Mouse (Mus musculus): Measurements from ENCODE around the gene Atp13a2. TPM values are rescaled to one million over a fixed set of nuclear protein-coding genes. Genes with fewer than 3 reads are reported as not detected.

Gene Atp13a2
- polyA plus RNA-seq, 1 experiment from 2014 or later, result 36.0 TPM

- no peak for ATAC-seq (ENCODE audit: insufficient number of reproducible peaks, insufficient read depth, low FRiP score, low read depth)
- Histone ChIP-seq H3K27me3 (ENCODE audit: control insufficient read depth, insufficient read depth, low read length) (no peaks in the 10 kb centered on the region), H3K4me1 (ENCODE audit: control insufficient read depth, insufficient read depth, low read length) (peaks cover 7% of the 10 kb centered on the region; the same call in 1 of the 2 replicates), H3K27ac (ENCODE audit: low read length) (no peak overlapping the region), H3K9me3 (ENCODE audit: control insufficient read depth, low read depth, low read length) (no peaks in the 10 kb centered on the region), H3K36me3 (ENCODE audit: control insufficient read depth, insufficient read depth, low read length) (peaks cover 30% of the 10 kb centered on the region), H3K9ac (replicated peaks; ENCODE audit: low read depth, low read length) (no peak overlapping the region), H3K4me2 (replicated peaks; ENCODE audit: low read depth, low read length) (no peak overlapping the region), H3K4me3 (ENCODE audit: low read depth, low read length) (no peak overlapping the region)
- 84% methylated on average over 11 of the region's 11 CpGs for WGBS
Observed at GRCm38 (mm10) chr4:140967386-140968159, 19.1 kb upstream of the Atp13a2 start.

GRCm38 (mm10) chr4:140971691-140972090 is 15.0 kb upstream of the Atp13a2 start:
- H3K4me3 ChIP-seq (ENCODE audit: low read depth, low read length), result no peak overlapping the region
- ATAC-seq (ENCODE audit: insufficient number of reproducible peaks, insufficient read depth, low FRiP score, low read depth), result no peak
- no peak overlapping the region for H3K27ac ChIP-seq (ENCODE audit: low read length)
- H3K36me3 ChIP-seq (ENCODE audit: control insufficient read depth, insufficient read depth, low read length), result peaks cover 57% of the 10 kb centered on the region
- H3K4me2 ChIP-seq (replicated peaks; ENCODE audit: low read depth, low read length), result no peak overlapping the region
- no peaks in the 10 kb centered on the region for H3K4me1 ChIP-seq (ENCODE audit: control insufficient read depth, insufficient read depth, low read length)
- no peaks in the 10 kb centered on the region for H3K27me3 ChIP-seq (ENCODE audit: control insufficient read depth, insufficient read depth, low read length)
- no peaks in the 10 kb centered on the region for H3K9me3 ChIP-seq (ENCODE audit: control insufficient read depth, low read depth, low read length)
- no peak overlapping the region for H3K9ac ChIP-seq (replicated peaks; ENCODE audit: low read depth, low read length)
- 86% methylated on average over 13 of the region's 13 CpGs for WGBS

DNA sequence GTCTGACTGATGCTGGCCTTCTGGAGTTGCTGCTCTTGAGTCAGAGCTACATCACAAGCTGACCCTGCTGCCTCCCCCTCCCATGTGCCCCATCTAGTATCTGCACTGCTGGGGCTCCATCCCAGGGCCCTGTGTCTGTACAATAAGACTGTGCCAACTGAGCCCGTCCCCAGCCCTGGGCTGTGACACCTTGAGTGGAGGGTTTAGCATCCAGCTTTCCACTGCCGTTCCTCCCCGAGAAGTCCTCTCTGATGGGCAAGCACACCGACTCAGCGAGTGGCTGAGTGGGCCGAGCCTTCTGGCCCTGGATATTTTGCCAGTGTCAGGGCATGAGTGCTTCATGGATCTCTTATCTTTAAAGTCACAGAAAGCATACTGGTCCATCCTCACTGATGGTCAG is 12.3 kb upstream of the Atp13a2 start:
- 96% methylated on average over 6 of the region's 6 CpGs for WGBS
- Histone ChIP-seq H3K9me3 (ENCODE audit: control insufficient read depth, low read depth, low read length) (no peaks in the 10 kb centered on the region), H3K36me3 (ENCODE audit: control insufficient read depth, insufficient read depth, low read length) (peaks cover 61% of the 10 kb centered on the region), H3K4me2 (replicated peaks; ENCODE audit: low read depth, low read length) (no peak overlapping the region), H3K9ac (replicated peaks; ENCODE audit: low read depth, low read length) (no peak overlapping the region), H3K27ac (ENCODE audit: low read length) (no peak overlapping the region), H3K27me3 (ENCODE audit: control insufficient read depth, insufficient read depth, low read length) (no peaks in the 10 kb centered on the region), H3K4me1 (ENCODE audit: control insufficient read depth, insufficient read depth, low read length) (peaks cover 6% of the 10 kb centered on the region; the same call in 1 of the 2 replicates), H3K4me3 (ENCODE audit: low read depth, low read length) (no peak overlapping the region)
- ATAC-seq (ENCODE audit: insufficient number of reproducible peaks, insufficient read depth, low FRiP score, low read depth), result no peak

DNA sequence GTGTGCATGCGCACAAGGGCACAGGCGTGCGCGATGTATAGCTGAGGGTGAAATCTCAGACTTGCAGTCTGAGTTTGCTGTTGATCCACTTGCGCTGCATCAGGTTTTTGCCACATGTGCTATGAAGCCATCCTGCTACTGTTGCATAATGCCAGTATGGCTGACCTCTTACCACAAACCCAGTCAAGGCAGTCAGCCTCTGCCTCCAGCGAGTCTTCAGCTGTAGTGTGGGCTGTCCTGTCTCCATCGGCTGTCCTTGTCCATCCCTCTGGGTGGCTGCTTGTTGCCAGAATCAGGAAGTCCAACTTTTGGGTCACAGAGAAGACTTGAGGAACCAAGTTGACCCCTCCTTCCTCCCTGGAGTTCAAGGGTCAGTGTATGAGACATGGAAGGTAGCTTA is 11.3 kb upstream of the Atp13a2 start:
- H3K27ac ChIP-seq (ENCODE audit: low read length), result no peak overlapping the region
- no peaks in the 10 kb centered on the region for H3K9me3 ChIP-seq (ENCODE audit: control insufficient read depth, low read depth, low read length)
- H3K4me1 ChIP-seq (ENCODE audit: control insufficient read depth, insufficient read depth, low read length), result peaks cover 6% of the 10 kb centered on the region; the same call in 1 of the 2 replicates
- no peaks in the 10 kb centered on the region for H3K27me3 ChIP-seq (ENCODE audit: control insufficient read depth, insufficient read depth, low read length)
- no peak overlapping the region for H3K4me2 ChIP-seq (replicated peaks; ENCODE audit: low read depth, low read length)
- ATAC-seq (ENCODE audit: insufficient number of reproducible peaks, insufficient read depth, low FRiP score, low read depth), result no peak
- peaks cover 61% of the 10 kb centered on the region for H3K36me3 ChIP-seq (ENCODE audit: control insufficient read depth, insufficient read depth, low read length)
- no peak overlapping the region for H3K4me3 ChIP-seq (ENCODE audit: low read depth, low read length)
- no peak overlapping the region for H3K9ac ChIP-seq (replicated peaks; ENCODE audit: low read depth, low read length)
- WGBS, result 93% methylated on average over 7 of the region's 7 CpGs

DNA sequence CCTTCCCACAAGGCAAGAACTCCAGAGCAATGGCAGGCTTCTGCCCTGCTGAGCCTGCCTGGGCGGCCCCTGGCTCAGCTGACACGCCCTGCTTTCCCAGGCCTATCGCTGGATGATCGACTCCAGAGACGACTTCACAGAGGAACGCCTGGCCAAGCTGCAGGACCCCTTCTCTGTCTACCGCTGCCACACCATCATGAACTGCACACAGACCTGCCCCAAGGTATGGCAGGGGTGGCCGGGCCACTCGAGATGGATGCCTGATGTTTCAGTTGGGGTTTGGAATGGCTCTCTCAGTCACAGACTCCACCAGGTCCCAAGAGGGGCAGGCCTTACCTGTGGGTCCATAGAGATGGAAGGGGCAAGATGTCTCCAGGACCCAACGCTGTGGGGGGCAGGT is 9.4 kb upstream of the Atp13a2 start:
- Histone ChIP-seq H3K4me2 (replicated peaks; ENCODE audit: low read depth, low read length) (no peak overlapping the region), H3K27me3 (ENCODE audit: control insufficient read depth, insufficient read depth, low read length) (no peaks in the 10 kb centered on the region), H3K4me1 (ENCODE audit: control insufficient read depth, insufficient read depth, low read length) (peaks cover 6% of the 10 kb centered on the region; the same call in 1 of the 2 replicates), H3K9me3 (ENCODE audit: control insufficient read depth, low read depth, low read length) (no peaks in the 10 kb centered on the region), H3K27ac (ENCODE audit: low read length) (peak overlapping the region; percentile 10; the same call in 1 of the 2 replicates), H3K36me3 (ENCODE audit: control insufficient read depth, insufficient read depth, low read length) (peaks cover 44% of the 10 kb centered on the region), H3K4me3 (ENCODE audit: low read depth, low read length) (no peak overlapping the region), H3K9ac (replicated peaks; ENCODE audit: low read depth, low read length) (no peak overlapping the region)
- no peak for ATAC-seq (ENCODE audit: insufficient number of reproducible peaks, insufficient read depth, low FRiP score, low read depth)
- 74% methylated on average over 10 of the region's 10 CpGs for WGBS

DNA sequence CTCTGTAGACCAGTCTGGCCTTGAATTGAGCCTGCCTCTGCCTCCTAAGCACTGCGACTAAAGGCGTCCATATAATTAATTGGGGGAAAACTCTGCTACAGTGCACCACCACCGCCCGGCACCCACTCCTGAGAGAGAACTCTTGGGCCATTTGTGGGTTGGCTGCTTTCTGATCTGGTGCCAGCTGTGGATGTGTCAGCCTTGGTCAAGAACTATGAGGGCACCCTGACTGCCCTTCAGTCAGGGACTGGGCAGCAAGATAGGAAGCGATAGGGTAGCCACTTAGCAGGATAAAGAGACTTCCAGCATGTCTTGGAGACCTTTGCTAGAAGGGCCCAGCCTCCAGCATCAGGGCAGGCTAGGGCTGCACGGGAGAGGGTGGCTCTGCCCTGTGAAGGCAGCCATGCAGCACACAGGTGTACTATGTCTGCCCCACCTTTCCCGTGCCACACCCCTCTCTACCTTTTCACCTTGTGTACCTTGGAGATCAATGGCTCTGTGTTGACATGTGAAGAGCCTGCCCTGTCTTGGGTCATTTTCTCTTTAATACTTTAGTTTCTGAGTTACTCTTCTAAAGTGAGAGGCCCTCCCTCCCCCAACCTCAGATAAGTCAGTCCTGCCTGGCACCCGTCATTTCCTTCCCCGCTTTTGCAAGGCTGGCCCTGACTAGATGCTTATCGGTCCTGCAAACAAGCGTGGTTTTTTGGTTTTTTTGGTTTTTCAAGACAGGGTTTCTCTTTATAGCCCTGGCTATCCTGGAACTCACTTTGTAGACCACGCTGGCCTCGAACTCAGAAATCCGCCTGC is 8.6 kb upstream of the Atp13a2 start:
- H3K9ac ChIP-seq (replicated peaks; ENCODE audit: low read depth, low read length), result no peak overlapping the region
- no peaks in the 10 kb centered on the region for H3K27me3 ChIP-seq (ENCODE audit: control insufficient read depth, insufficient read depth, low read length)
- no peak overlapping the region for H3K4me3 ChIP-seq (ENCODE audit: low read depth, low read length)
- peak overlapping the region; percentile 10; the same call in 1 of the 2 replicates for H3K27ac ChIP-seq (ENCODE audit: low read length)
- peaks cover 36% of the 10 kb centered on the region for H3K36me3 ChIP-seq (ENCODE audit: control insufficient read depth, insufficient read depth, low read length)
- WGBS, result 81% methylated on average over 14 of the region's 14 CpGs
- no peaks in the 10 kb centered on the region for H3K9me3 ChIP-seq (ENCODE audit: control insufficient read depth, low read depth, low read length)
- peaks cover 6% of the 10 kb centered on the region; the same call in 1 of the 2 replicates for H3K4me1 ChIP-seq (ENCODE audit: control insufficient read depth, insufficient read depth, low read length)
- H3K4me2 ChIP-seq (replicated peaks; ENCODE audit: low read depth, low read length), result no peak overlapping the region
- peak; percentile 71 for ATAC-seq (ENCODE audit: insufficient number of reproducible peaks, insufficient read depth, low FRiP score, low read depth)

DNA sequence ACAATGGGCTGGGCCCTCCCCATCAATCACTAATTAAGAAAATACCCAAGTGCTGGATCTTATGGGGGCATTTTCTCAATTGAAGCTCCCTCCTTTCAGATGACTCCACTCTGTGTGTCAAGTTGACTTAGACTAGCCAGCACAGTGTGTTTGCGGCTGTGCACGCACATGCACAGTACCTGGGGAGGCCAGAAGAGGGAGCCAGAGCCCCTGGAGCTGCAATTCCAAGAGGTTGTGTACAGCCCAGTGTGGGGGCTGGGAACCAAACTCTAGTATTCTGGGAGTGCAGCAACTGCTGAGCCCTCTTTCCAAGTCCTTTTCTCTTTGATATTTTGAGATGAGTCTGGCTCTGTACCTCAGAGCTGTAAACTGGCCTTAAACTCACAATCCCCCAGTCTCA is 5.1 kb upstream of the Atp13a2 start:
- Histone ChIP-seq H3K4me3 (ENCODE audit: low read depth, low read length) (no peak overlapping the region), H3K4me1 (ENCODE audit: control insufficient read depth, insufficient read depth, low read length) (peaks cover 6% of the 10 kb centered on the region; the same call in 1 of the 2 replicates), H3K9ac (replicated peaks; ENCODE audit: low read depth, low read length) (no peak overlapping the region), H3K27me3 (ENCODE audit: control insufficient read depth, insufficient read depth, low read length) (no peaks in the 10 kb centered on the region), H3K9me3 (ENCODE audit: control insufficient read depth, low read depth, low read length) (no peaks in the 10 kb centered on the region), H3K36me3 (ENCODE audit: control insufficient read depth, insufficient read depth, low read length) (peaks cover 13% of the 10 kb centered on the region), H3K27ac (ENCODE audit: low read length) (no peak overlapping the region), H3K4me2 (replicated peaks; ENCODE audit: low read depth, low read length) (no peak overlapping the region)
- 90% methylated on average over 2 of the region's 2 CpGs for WGBS
- no peak for ATAC-seq (ENCODE audit: insufficient number of reproducible peaks, insufficient read depth, low FRiP score, low read depth)

DNA sequence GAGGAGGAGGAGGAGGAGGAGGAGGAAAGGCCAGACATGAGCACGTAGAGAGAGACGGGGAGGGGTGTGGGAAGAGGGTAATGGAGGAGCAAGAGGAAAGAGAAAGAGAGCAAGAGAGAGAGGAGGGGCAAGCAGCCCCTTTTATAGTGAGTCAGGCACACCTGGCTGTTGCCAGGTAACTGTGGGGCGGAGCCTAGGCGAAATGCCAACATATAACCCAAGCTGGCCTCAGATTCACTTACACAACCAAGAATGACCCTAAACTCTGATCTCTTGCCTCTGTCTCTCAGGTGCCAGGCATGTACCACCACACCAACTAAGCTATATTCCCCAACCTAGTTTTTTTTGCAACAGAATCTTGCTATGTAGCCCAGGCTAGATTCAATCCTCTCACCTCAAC is 3.9 kb upstream of the Atp13a2 start:
- H3K27ac ChIP-seq (ENCODE audit: low read length), result peak overlapping the region; percentile 66; the same call in 1 of the 2 replicates
- H3K4me3 ChIP-seq (ENCODE audit: low read depth, low read length), result no peak overlapping the region
- no peak overlapping the region for H3K9ac ChIP-seq (replicated peaks; ENCODE audit: low read depth, low read length)
- H3K4me1 ChIP-seq (ENCODE audit: control insufficient read depth, insufficient read depth, low read length), result peaks cover 6% of the 10 kb centered on the region; the same call in 1 of the 2 replicates
- H3K4me2 ChIP-seq (replicated peaks; ENCODE audit: low read depth, low read length), result no peak overlapping the region
- H3K36me3 ChIP-seq (ENCODE audit: control insufficient read depth, insufficient read depth, low read length), result peaks cover 13% of the 10 kb centered on the region
- ATAC-seq (ENCODE audit: insufficient number of reproducible peaks, insufficient read depth, low FRiP score, low read depth), result no peak
- no peaks in the 10 kb centered on the region for H3K9me3 ChIP-seq (ENCODE audit: control insufficient read depth, low read depth, low read length)
- 46% methylated on average over 4 of the region's 4 CpGs for WGBS
- H3K27me3 ChIP-seq (ENCODE audit: control insufficient read depth, insufficient read depth, low read length), result no peaks in the 10 kb centered on the region

Data from stomach, embryonic 14.5 days (tissue).